ENCODE assay signal across 20 mouse cellular contexts in genomic region chr2:149835091-149835490, GRCm38 (mm10). TPM values are rescaled to one million over a fixed set of nuclear protein-coding genes. Genes with fewer than 3 reads are reported as not detected.
"Had no signal": no experiment of that assay in that cellular context is flagged by ENCODE, and none has a peak within 500 bp of the region (broad histone marks: within the 10 kb centered on the region; RNA-seq: fewer than 3 reads in every experiment).

No protein-coding gene starts in this region.

- DNase-seq: lung, adult 2 months; lung, postnatal 14 days; lung, postnatal 36 days; right cerebral cortex, postnatal 14 days; thymus, adult 2 months; thymus, postnatal 25 days; thymus, postnatal 4 days had no signal

- H3K9me3 ChIP-seq: lung, embryonic 15.5 days; midbrain, embryonic 13.5 days; midbrain, embryonic 15.5 days; neural tube, embryonic 12.5 days; stomach, embryonic 15.5 days had no signal

- H3K4me2 ChIP-seq: lung, embryonic 15.5 days; midbrain, embryonic 11.5 days; midbrain, embryonic 13.5 days; midbrain, embryonic 15.5 days; neural tube, embryonic 12.5 days; stomach, embryonic 15.5 days had no signal

- H3K9ac ChIP-seq: lung, embryonic 15.5 days; midbrain, embryonic 13.5 days; midbrain, embryonic 15.5 days; neural tube, embryonic 12.5 days; stomach, embryonic 15.5 days had no signal

- H3K4me3 ChIP-seq: lung, embryonic 15.5 days; megakaryocyte, embryonic 14.5 days; midbrain, embryonic 13.5 days; midbrain, embryonic 15.5 days; neural tube, embryonic 12.5 days; stomach, embryonic 15.5 days had no signal

- H3K36me3 ChIP-seq: lung, embryonic 15.5 days; midbrain, embryonic 13.5 days; midbrain, embryonic 15.5 days; neural tube, embryonic 12.5 days; stomach, embryonic 15.5 days had no signal

- ATAC-seq: lung, postnatal 0 days; midbrain, embryonic 13.5 days; midbrain, embryonic 15.5 days had no signal

- H3K27ac ChIP-seq: lung, embryonic 15.5 days; macrophage; midbrain, embryonic 13.5 days; midbrain, embryonic 15.5 days; neural tube, embryonic 12.5 days; stomach, embryonic 15.5 days; stomach, postnatal 0 days had no signal

RNA-seq across cellular contexts. Expression of gene C530025M09Rik, which starts 4.1 kb away (rescaled TPM):
- polyA plus RNA-seq: lung, adult 2 months; lung, postnatal 0 days; macrophage; midbrain, embryonic 11.5 days; spleen, adult 2 months; stomach, embryonic 15.5 days; testis, adult 2 months; thymus, adult 2 months; urinary bladder, adult 2 months had no signal

RNA-seq across cellular contexts. Expression of gene Syndig1, which starts 6.1 kb away (rescaled TPM):
- polyA plus RNA-seq: macrophage; spleen, adult 2 months had no signal
